Mouse (Mus musculus): ENCODE data around the gene Bcas1.

DNA sequence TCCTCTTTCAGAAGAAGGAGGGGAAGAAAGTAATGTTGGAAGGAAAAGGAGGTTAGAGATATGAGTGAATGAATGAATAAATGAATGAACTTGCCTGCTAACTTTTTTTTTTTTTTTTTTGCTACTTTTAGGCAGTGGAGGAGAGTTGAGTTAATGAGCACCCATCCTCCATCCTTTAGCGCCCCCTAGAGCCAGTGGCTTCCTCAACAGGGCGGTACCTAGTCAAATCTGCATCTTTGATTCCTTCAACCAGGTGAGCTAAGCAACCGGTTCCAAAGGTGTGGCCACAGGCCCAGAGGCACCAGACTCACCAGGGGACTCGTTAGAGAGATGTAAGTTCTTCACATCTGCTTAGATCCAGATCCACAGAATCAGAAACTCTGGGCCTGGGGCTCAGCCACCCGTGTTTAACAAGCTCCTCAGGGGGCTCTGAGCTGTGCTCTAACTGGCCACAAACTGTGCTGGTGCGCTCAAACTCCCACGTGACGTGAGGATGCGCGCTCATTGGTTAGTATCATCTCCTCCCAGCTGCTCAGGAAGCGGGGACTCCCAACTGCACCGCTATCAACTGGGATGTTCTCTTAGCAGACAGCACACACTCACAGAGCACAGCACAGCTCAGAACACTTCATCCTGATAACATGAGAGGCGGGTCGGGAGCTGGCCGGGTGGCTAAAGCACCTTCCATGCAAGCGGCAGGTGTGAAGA is 70.8 kb downstream of the Bcas1 start:
- TF ChIP-seq CTCF (IDR thresholded peaks at IDR 0.05; ENCODE audit: extremely low read depth, insufficient read depth, insufficient read length, insufficient replicate concordance), result no peak
- no peak for TF ChIP-seq POLR2A (IDR thresholded peaks at IDR 0.05; ENCODE audit: low read depth, low read length)
